Mouse (Mus musculus): ENCODE measurements around the gene Wbp11. TPM values are rescaled to one million over a fixed set of nuclear protein-coding genes. Genes with fewer than 3 reads are reported as not detected.

The Wbp11 gene
- total and polyA plus RNA-seq, 3 experiments: 43.5 to 411 (median 294) TPM

GRCm38 (mm10) chr6:136837323-136837722 lies 9.3 kb upstream of the Wbp11 start:
- no peak for DNase-seq (ENCODE audit: low read depth, low spot score)
- H3K9me3 ChIP-seq (replicated peaks; ENCODE audit: insufficient read depth, low read length): no peaks in the 10 kb centered on the region
- no peaks in the 10 kb centered on the region for H3K36me3 ChIP-seq (ENCODE audit: control insufficient read depth in 1 of 2, insufficient read depth in 2 of 2, low read length in 2 of 2)
- no peak overlapping the region for H3K9ac ChIP-seq (ENCODE audit: control insufficient read depth, low read depth, low read length, poor library complexity, severe bottlenecking)
- no peak for TF ChIP-seq UBTF (IDR thresholded peaks at IDR 0.05; ENCODE audit: borderline replicate concordance, insufficient read depth, low read depth, low read length)
- no peak for TF ChIP-seq MAFK (IDR thresholded peaks at IDR 0.05; ENCODE audit: borderline replicate concordance, low read depth, low read length)
- no peak for TF ChIP-seq CHD2 (IDR thresholded peaks at IDR 0.05; ENCODE audit: low read length)
- no peak for TF ChIP-seq SIN3A (IDR thresholded peaks at IDR 0.05; ENCODE audit: low read length)
- TF ChIP-seq TAL1 (IDR thresholded peaks at IDR 0.05; ENCODE audit: low read length): no peak
- TF ChIP-seq TCF12 (IDR thresholded peaks at IDR 0.05; ENCODE audit: low read depth, low read length): no peak
- TF ChIP-seq POLR2A (IDR thresholded peaks at IDR 0.05; ENCODE audit: control insufficient read depth in 1 of 2, insufficient read depth in 1 of 2, low read depth in 1 of 2, low read length in 2 of 2, poor library complexity in 1 of 2): no peak
- TF ChIP-seq MAX (IDR thresholded peaks at IDR 0.05; ENCODE audit: low read length): no peak
- TF ChIP-seq ZKSCAN1 (IDR thresholded peaks at IDR 0.05; ENCODE audit: low read depth, low read length): no peak
- TF ChIP-seq EP300 (IDR thresholded peaks at IDR 0.05; ENCODE audit: low read depth in 1 of 2, low read length in 2 of 2): no peak
- TF ChIP-seq NRF1 (IDR thresholded peaks at IDR 0.05; ENCODE audit: insufficient read depth, low read depth, low read length, poor library complexity, severe bottlenecking): no peak
- TF ChIP-seq E2F4 (IDR thresholded peaks at IDR 0.05; ENCODE audit: borderline replicate concordance, low read depth, low read length): no peak
- TF ChIP-seq GATA1 (IDR thresholded peaks at IDR 0.05; ENCODE audit: low read depth, low read length): no peak
- TF ChIP-seq ZNF384 (IDR thresholded peaks at IDR 0.05; ENCODE audit: low read depth, low read length): no peak
- no peak for TF ChIP-seq KAT2A (conservative IDR thresholded peaks at IDR 0.05; ENCODE audit: low read depth, low read length)
- TF ChIP-seq NELFE (IDR thresholded peaks at IDR 0.05; ENCODE audit: low read depth, low read length): no peak
- no peak for TF ChIP-seq USF1 (IDR thresholded peaks at IDR 0.05; ENCODE audit: low read depth, low read length)
- no peak for TF ChIP-seq POLR2AphosphoS2 (IDR thresholded peaks at IDR 0.05; ENCODE audit: low read length)
- H3K4me3 ChIP-seq (ENCODE audit: control insufficient read depth in 1 of 2, insufficient read depth in 1 of 2, low read depth in 2 of 2, low read length in 2 of 2): no peak overlapping the region
- no peaks in the 10 kb centered on the region for H3K79me2 ChIP-seq (ENCODE audit: control insufficient read depth, insufficient read depth, low read length, poor library complexity)
- H3K4me1 ChIP-seq (ENCODE audit: control insufficient read depth in 1 of 2, insufficient read depth in 2 of 2, low read length in 2 of 2): no peaks in the 10 kb centered on the region
- H3K27me3 ChIP-seq (ENCODE audit: control insufficient read depth in 1 of 2, insufficient read depth in 2 of 2, low read length in 2 of 2): peaks cover 1 to 3% of the 10 kb centered on the region in 2 experiments; a peak in 2 of 4 replicates
- no peak overlapping the region for H3K27ac ChIP-seq (ENCODE audit: control insufficient read depth, low read depth, low read length)

DNA sequence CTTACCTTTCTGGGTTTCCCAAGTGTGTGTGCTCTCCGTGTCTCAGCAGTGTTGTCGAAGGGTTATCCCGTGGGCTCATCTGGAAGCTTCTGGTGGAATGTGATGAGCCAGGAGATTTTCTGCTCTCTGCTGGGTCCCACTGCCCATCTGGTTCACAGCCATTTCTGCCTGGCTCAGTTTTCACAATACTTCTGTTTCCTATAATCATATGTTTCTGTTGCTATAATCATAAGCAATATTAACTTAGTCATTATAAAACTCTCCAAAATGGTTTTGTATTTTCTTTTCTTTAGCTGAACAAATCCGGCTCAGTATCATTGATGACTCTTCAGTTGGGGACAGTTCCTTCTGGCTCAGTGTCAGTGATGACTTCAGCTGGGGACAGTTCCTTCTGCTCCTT lies 7.3 kb upstream of the Wbp11 start, which contains the start of gene Smco3:
TSS of gene Smco3 (minus strand) at position 101 of the 400 bp plus-strand sequence.
- no peak for DNase-seq (ENCODE audit: low read depth, low spot score)
- Histone ChIP-seq H3K4me3 (ENCODE audit: control insufficient read depth in 1 of 2, insufficient read depth in 1 of 2, low read depth in 2 of 2, low read length in 2 of 2) (no peak within 1 kb of the TSS), H3K36me3 (ENCODE audit: control insufficient read depth in 1 of 2, insufficient read depth in 2 of 2, low read length in 2 of 2) (no peaks in the 10 kb centered on the region)

More for the DNA sequence above, 7.3 kb upstream of the Wbp11 start, which contains the start of gene Smco3:
- H3K27me3 ChIP-seq (ENCODE audit: control insufficient read depth in 1 of 2, insufficient read depth in 2 of 2, low read length in 2 of 2): peaks cover 1 to 3% of the 10 kb centered on the region in 2 experiments; a peak in 2 of 4 replicates
- H3K79me2 ChIP-seq (ENCODE audit: control insufficient read depth, insufficient read depth, low read length, poor library complexity): no peaks in the 10 kb centered on the region
- H3K9ac ChIP-seq (ENCODE audit: control insufficient read depth, low read depth, low read length, poor library complexity, severe bottlenecking): no peak within 1 kb of the TSS
- no peaks in the 10 kb centered on the region for H3K4me1 ChIP-seq (ENCODE audit: control insufficient read depth in 1 of 2, insufficient read depth in 2 of 2, low read length in 2 of 2)
- no peaks in the 10 kb centered on the region for H3K9me3 ChIP-seq (replicated peaks; ENCODE audit: insufficient read depth, low read length)
- TF ChIP-seq GATA1 (IDR thresholded peaks at IDR 0.05; ENCODE audit: low read depth, low read length): no peak
- TF ChIP-seq USF1 (IDR thresholded peaks at IDR 0.05; ENCODE audit: low read depth, low read length): no peak
- TF ChIP-seq CTCF (IDR thresholded peaks at IDR 0.05 in 2 of 3, conservative IDR thresholded peaks at IDR 0.05 in 1 of 3; ENCODE audit: control insufficient read depth in 1 of 3, insufficient read depth in 1 of 3, low read depth in 2 of 3, low read length in 3 of 3, poor library complexity in 1 of 3, severe bottlenecking in 1 of 3): no peak
- TF ChIP-seq E2F4 (IDR thresholded peaks at IDR 0.05; ENCODE audit: borderline replicate concordance, low read depth, low read length): no peak
- TF ChIP-seq SMC3 (IDR thresholded peaks at IDR 0.05; ENCODE audit: low read depth, low read length): no peak
- TF ChIP-seq USF2 (IDR thresholded peaks at IDR 0.05; ENCODE audit: borderline replicate concordance in 1 of 2, insufficient read depth in 1 of 2, low read depth in 1 of 2, low read length in 2 of 2): no peak
- no peak for TF ChIP-seq ZKSCAN1 (IDR thresholded peaks at IDR 0.05; ENCODE audit: low read depth, low read length)
- TF ChIP-seq ELF1 (IDR thresholded peaks at IDR 0.05; ENCODE audit: low read depth, low read length): no peak
- TF ChIP-seq MXI1 (IDR thresholded peaks at IDR 0.05; ENCODE audit: low read depth, low read length): no peak
- no peak for TF ChIP-seq SIN3A (IDR thresholded peaks at IDR 0.05; ENCODE audit: low read length)
- TF ChIP-seq POLR2AphosphoS5 (IDR thresholded peaks at IDR 0.05; ENCODE audit: borderline replicate concordance, low read depth, low read length): no peak
- no peak for TF ChIP-seq JUND (IDR thresholded peaks at IDR 0.05; ENCODE audit: low read depth, low read length)
- no peak for TF ChIP-seq UBTF (IDR thresholded peaks at IDR 0.05; ENCODE audit: borderline replicate concordance, insufficient read depth, low read depth, low read length)
- TF ChIP-seq GABPA (IDR thresholded peaks at IDR 0.05; ENCODE audit: low read depth, low read length): no peak
- TF ChIP-seq MAX (IDR thresholded peaks at IDR 0.05; ENCODE audit: low read length): no peak
- no peak for TF ChIP-seq POLR2A (IDR thresholded peaks at IDR 0.05; ENCODE audit: control insufficient read depth in 1 of 2, insufficient read depth in 1 of 2, low read depth in 1 of 2, low read length in 2 of 2, poor library complexity in 1 of 2)
- TF ChIP-seq TCF12 (IDR thresholded peaks at IDR 0.05; ENCODE audit: low read depth, low read length): no peak
- no peak for TF ChIP-seq TAL1 (IDR thresholded peaks at IDR 0.05; ENCODE audit: low read length)
- TF ChIP-seq MYC (IDR thresholded peaks at IDR 0.05; ENCODE audit: low read depth, low read length): no peak
- no peak for TF ChIP-seq RAD21 (IDR thresholded peaks at IDR 0.05; ENCODE audit: low read depth, low read length)
- no peak within 1 kb of the TSS for H3K27ac ChIP-seq (ENCODE audit: control insufficient read depth, low read depth, low read length)

Measured in MEL (cell line).